Mouse (Mus musculus): ENCODE results near the gene Cyb5b.

DNA sequence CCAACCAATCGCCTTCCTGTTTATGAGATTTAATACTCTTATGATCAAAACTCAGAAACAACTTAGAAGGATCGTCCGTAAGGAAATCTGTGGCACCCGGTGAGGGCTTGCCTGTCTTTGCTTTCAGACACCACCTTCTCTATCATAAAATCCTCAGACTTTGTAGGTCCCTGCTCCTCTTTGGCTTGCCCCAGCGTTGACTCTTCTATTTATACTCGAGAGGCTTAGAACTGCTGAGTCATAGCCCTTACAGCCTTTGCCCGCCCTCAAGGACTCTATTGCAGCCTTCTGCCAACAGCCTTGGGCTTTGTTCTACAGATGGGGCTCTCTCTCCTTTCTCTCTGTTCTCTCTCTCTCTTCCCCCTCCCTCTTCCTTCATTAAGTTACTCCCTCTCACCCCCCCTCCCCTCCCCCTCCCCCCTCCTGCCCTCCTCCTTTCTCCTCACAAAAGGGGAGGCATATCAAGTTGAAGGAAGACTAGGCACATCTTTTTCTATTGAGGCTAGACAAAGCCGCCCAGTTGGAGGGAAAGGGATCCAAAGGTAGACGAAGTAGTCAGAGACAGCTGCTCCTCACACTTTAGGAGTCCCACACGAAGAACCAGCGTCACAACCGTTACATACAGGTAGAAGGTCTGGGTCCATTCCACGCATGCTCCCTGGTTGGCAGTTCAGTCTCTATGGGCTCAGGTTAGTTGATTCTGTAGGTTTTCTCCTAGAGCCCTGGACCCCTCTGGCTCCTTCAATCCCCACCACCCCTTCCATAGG is 10.6 kb upstream of the Cyb5b start:
- TF ChIP-seq CTCF (IDR thresholded peaks at IDR 0.05; ENCODE audit: insufficient read depth, low read depth, low read length), result no peak
- TF ChIP-seq POLR2A (IDR thresholded peaks at IDR 0.05; ENCODE audit: insufficient read depth, low read depth, low read length), result no peak

All from olfactory bulb, adult 2 months (tissue).